Mouse (Mus musculus) C2C12 (cell line): ENCODE data around the gene Mtmr2. TPM values are rescaled to one million over a fixed set of nuclear protein-coding genes. Genes with fewer than 3 reads are reported as not detected.

Source experiments
- H3K27me3 ChIP-seq: one replicate; pipeline ENCODE4 v1.6.1; 2011; ENCODE audit not compliant: control insufficient read depth, insufficient read depth, insufficient read length
- H3K36me3 ChIP-seq: one replicate; pipeline ENCODE4 v1.6.1; 2011; ENCODE audit not compliant: control insufficient read depth, insufficient read depth
- H3K4me3 ChIP-seq: one replicate; pipeline ENCODE4 v1.5.1; 2011; ENCODE audit warnings: mild to moderate bottlenecking, control low read depth; ENCODE audit not compliant: poor library complexity, insufficient read depth, severe bottlenecking
- H3K79me2 ChIP-seq: one replicate; pipeline ENCODE4 v1.6.1; 2011; ENCODE audit not compliant: control insufficient read depth, insufficient read depth
- H3K79me3 ChIP-seq: one replicate; pipeline ENCODE4 v1.6.1; 2011; ENCODE audit warnings: low read depth, control low read depth
- H3ac ChIP-seq: one replicate; pipeline ENCODE3; 2011; ENCODE audit warnings: low read depth; ENCODE audit not compliant: control insufficient read depth, insufficient read length
- CEBPB ChIP-seq: IDR thresholded peaks from one replicate; pipeline ENCODE4 v1.6.1; 2011; ENCODE audit warnings: low read depth, mild to moderate bottlenecking, control low read depth, moderate library complexity
- CTCF ChIP-seq: IDR thresholded peaks from one replicate; pipeline ENCODE4 v1.5.1; 2011; ENCODE audit not compliant: control insufficient read depth, insufficient read depth, insufficient read length
- FOSL1 ChIP-seq: IDR thresholded peaks from one replicate; pipeline ENCODE4 v1.8.0; 2011; ENCODE audit warnings: mild to moderate bottlenecking, low read length; ENCODE audit not compliant: poor library complexity, insufficient read depth, severe bottlenecking
- MAX ChIP-seq: IDR thresholded peaks from one replicate; pipeline ENCODE4 v1.6.1; 2011; ENCODE audit warnings: mild to moderate bottlenecking, control low read depth
- MYOD1 ChIP-seq: IDR thresholded peaks from one replicate; pipeline ENCODE4 v1.6.1; 2011; ENCODE audit warnings: low read depth; ENCODE audit not compliant: control insufficient read depth, insufficient read length
- MYOG ChIP-seq: IDR thresholded peaks from one replicate; pipeline ENCODE4 v1.6.1; 2011; ENCODE audit not compliant: control insufficient read depth, insufficient read length; ENCODE audit errors: extremely low read depth
- USF1 ChIP-seq: IDR thresholded peaks from one replicate; pipeline ENCODE4 v1.6.1; 2011; ENCODE audit warnings: low read depth, mild to moderate bottlenecking, control low read depth, moderate library complexity
- polyA plus RNA-seq: library from polyadenylated mRNA; unstranded; fragments of >200 nt; fragmentation: generic; extraction: Trizol; gene quantifications from one replicate; pipeline ENCODE4 v1.2.1, GENCODE M21; 2012; ENCODE audit warnings: missing spikeins

Gene Mtmr2
- polyA plus RNA-seq, 1 experiment, result 30.8 TPM

GRCm38 (mm10) chr9:13794302-13794701 is 46.1 kb downstream of the Mtmr2 start:
- H3K79me2 ChIP-seq, result no peaks in the 10 kb centered on the region
- H3K36me3 ChIP-seq, result peaks cover 55% of the 10 kb centered on the region
- no peak overlapping the region for H3K4me3 ChIP-seq
- no peaks in the 10 kb centered on the region for H3K27me3 ChIP-seq
- no peak overlapping the region for H3ac ChIP-seq
- H3K79me3 ChIP-seq, result no peaks in the 10 kb centered on the region
- TF ChIP-seq MYOG, result no peak
- TF ChIP-seq MYOD1, result no peak
- TF ChIP-seq CEBPB, result no peak
- TF ChIP-seq MAX, result no peak
- TF ChIP-seq FOSL1, result no peak
- TF ChIP-seq CTCF, result no peak
- no peak for TF ChIP-seq USF1

- H3K4me3 ChIP-seq, result no peak overlapping the region
- no peaks in the 10 kb centered on the region for H3K79me3 ChIP-seq
- no peak overlapping the region for H3ac ChIP-seq
- TF ChIP-seq CEBPB (no peak), MAX (no peak), MYOG (no peak), FOSL1 (no peak), CTCF (no peak), USF1 (no peak), MYOD1 (no peak)
- peaks cover 58% of the 10 kb centered on the region for H3K36me3 ChIP-seq
- no peaks in the 10 kb centered on the region for H3K27me3 ChIP-seq
- no peaks in the 10 kb centered on the region for H3K79me2 ChIP-seq
These were observed 46.5 kb downstream of the Mtmr2 start for GRCm38 (mm10) chr9:13794756-13795155.

GRCm38 (mm10) chr9:13804480-13804879 is 56.3 kb downstream of the Mtmr2 start:
- Histone ChIP-seq H3K27me3 (no peaks in the 10 kb centered on the region), H3K4me3 (no peak overlapping the region), H3K79me2 (no peaks in the 10 kb centered on the region), H3ac (no peak overlapping the region), H3K36me3 (peaks cover 68% of the 10 kb centered on the region), H3K79me3 (no peaks in the 10 kb centered on the region)
- TF ChIP-seq MYOD1 (no peak), CTCF (no peak)

GRCm38 (mm10) chr9:13806854-13807253 is 58.6 kb downstream of the Mtmr2 start:
- Histone ChIP-seq H3K27me3 (no peaks in the 10 kb centered on the region), H3ac (no peak overlapping the region), H3K79me2 (no peaks in the 10 kb centered on the region), H3K79me3 (no peaks in the 10 kb centered on the region), H3K4me3 (no peak overlapping the region), H3K36me3 (peaks cover 63% of the 10 kb centered on the region)
- TF ChIP-seq MAX (no peak), MYOG (no peak), CEBPB (no peak), FOSL1 (no peak), MYOD1 (no peak), USF1 (no peak), CTCF (no peak)

- Histone ChIP-seq H3K27me3 (no peaks in the 10 kb centered on the region), H3K36me3 (peaks cover 66% of the 10 kb centered on the region), H3K4me3 (no peak overlapping the region), H3ac (no peak overlapping the region), H3K79me3 (no peaks in the 10 kb centered on the region), H3K79me2 (no peaks in the 10 kb centered on the region)
- TF ChIP-seq MYOG, result no peak
- no peak for TF ChIP-seq FOSL1
- TF ChIP-seq CEBPB, result no peak
- no peak for TF ChIP-seq CTCF
- no peak for TF ChIP-seq MYOD1
These were observed 59.4 kb downstream of the Mtmr2 start for GRCm38 (mm10) chr9:13807657-13808056.

GRCm38 (mm10) chr9:13809937-13810336 is 61.7 kb downstream of the Mtmr2 start:
- H3K79me3 ChIP-seq, result peaks cover 2% of the 10 kb centered on the region
- TF ChIP-seq MYOG, result no peak
- no peak for TF ChIP-seq USF1
- TF ChIP-seq MAX, result no peak
- no peak for TF ChIP-seq FOSL1
- no peak for TF ChIP-seq MYOD1
- no peak for TF ChIP-seq CEBPB
- TF ChIP-seq CTCF, result no peak
- H3K79me2 ChIP-seq, result no peaks in the 10 kb centered on the region
- H3K36me3 ChIP-seq, result peaks cover 83% of the 10 kb centered on the region
- no peaks in the 10 kb centered on the region for H3K27me3 ChIP-seq
- H3K4me3 ChIP-seq, result no peak overlapping the region
- H3ac ChIP-seq, result no peak overlapping the region

- peaks cover 29% of the 10 kb centered on the region for H3K79me2 ChIP-seq
- peaks cover 21% of the 10 kb centered on the region for H3K79me3 ChIP-seq
- H3K27me3 ChIP-seq, result no peaks in the 10 kb centered on the region
- H3K36me3 ChIP-seq, result peaks cover 92% of the 10 kb centered on the region
- TF ChIP-seq CTCF, result no peak
- TF ChIP-seq FOSL1, result no peak
- no peak for TF ChIP-seq MYOG
- no peak for TF ChIP-seq USF1
- TF ChIP-seq MYOD1, result no peak
- no peak for TF ChIP-seq MAX
- no peak for TF ChIP-seq CEBPB
- no peak overlapping the region for H3ac ChIP-seq
- no peak overlapping the region for H3K4me3 ChIP-seq
These were observed 70.2 kb downstream of the Mtmr2 start for GRCm38 (mm10) chr9:13818369-13818768.
